Comparison of ENCODE assay signal across 12 mouse cellular contexts in genomic region chr13:20127553-20127952, GRCm38 (mm10). TPM values are rescaled to one million over a fixed set of nuclear protein-coding genes. Genes with fewer than 3 reads are reported as not detected.
DNase-seq lines count a peak whose midpoint lies in the region; ATAC-seq and TF ChIP-seq lines count a peak whose summit lies in the region.
"Had no signal": no experiment of that assay in that cellular context is flagged by ENCODE, and none has a peak within 500 bp of the region (broad histone marks: within the 10 kb centered on the region; RNA-seq: fewer than 3 reads in every experiment).

No protein-coding gene starts in this region.

- 15% methylated on average over 4 of the region's 4 CpGs for WGBS in spleen, adult 2 months

- H3K4me1 ChIP-seq in spleen, adult 2 months (ENCODE audit: control insufficient read depth, insufficient read depth, insufficient read length), result peaks cover 17% of the 10 kb centered on the region; the same call in 1 of the 2 replicates
- H3K4me1 ChIP-seq: embryonic facial prominence, embryonic 10.5 days had no signal

- peak; percentile 89 for ATAC-seq in granulocyte monocyte progenitor cell, adult 5-6 weeks (replicated peaks; ENCODE audit: poor library complexity, severe bottlenecking)
- ATAC-seq in monocyte, adult 5-6 weeks (replicated peaks; ENCODE audit: insufficient number of reproducible peaks, low FRiP score, low TSS enrichment, poor library complexity, severe bottlenecking), result peak; percentile 82
- no peak for ATAC-seq in activated CD4-positive, CD25-positive, alpha-beta regulatory T cell, adult 4 months

- peak; percentile 7 for DNase-seq in kidney, adult 8-10 months
- no peak for DNase-seq in kidney, adult 18-20 months
- DNase-seq in spleen, adult 2 months (ENCODE audit: low read depth in 1 of 2, low spot score in 2 of 2), result peak in 1 of 2 experiments; percentile 37
- no peak for DNase-seq in spleen, postnatal 14 days (ENCODE audit: low spot score in 2 of 2)
- DNase-seq in adrenal gland, postnatal 36 days, result no peak
- DNase-seq: cerebellum, adult 9-11 months; lung, postnatal 4 days had no signal

- TF ChIP-seq POLR2A in spleen, adult 2 months (IDR thresholded peaks at IDR 0.05; ENCODE audit: low read depth, low read length), result no peak

- H3K27ac ChIP-seq in spleen, adult 2 months (ENCODE audit: insufficient read depth, low read length), result peak overlapping the region; percentile 34; the same call in 1 of the 2 replicates
- H3K27ac ChIP-seq: embryonic facial prominence, embryonic 10.5 days; hindbrain, embryonic 10.5 days had no signal

- no peaks in the 10 kb centered on the region for H3K36me3 ChIP-seq in spleen, adult 2 months (ENCODE audit: control insufficient read depth, insufficient read depth, low read length)
- H3K36me3 ChIP-seq: embryonic facial prominence, embryonic 10.5 days; hindbrain, embryonic 10.5 days had no signal

- no peak for TF ChIP-seq CTCF in spleen, adult 2 months (IDR thresholded peaks at IDR 0.05; ENCODE audit: extremely low read depth, insufficient read depth, insufficient read length, insufficient replicate concordance)

- H3K27me3 ChIP-seq in spleen, adult 2 months (ENCODE audit: control insufficient read depth, insufficient read depth, low read length), result no peaks in the 10 kb centered on the region

- H3K4me3 ChIP-seq in spleen, adult 2 months (ENCODE audit: extremely low read depth, insufficient read depth, insufficient read length), result no peak overlapping the region
- H3K4me3 ChIP-seq: embryonic facial prominence, embryonic 10.5 days; hindbrain, embryonic 10.5 days had no signal

RNA-seq across cellular contexts. Expression of gene Elmo1, which starts 37.2 kb away (rescaled TPM):
- polyA plus RNA-seq in spleen, adult 2 months (2012; rRNA removed), result 33.3 and 36.2 TPM in 2 replicates
- total RNA-seq in granulocyte monocyte progenitor cell, adult 5-6 weeks (2014; fragmentation: Nextera tagmentation), result 98.4 and 131 TPM in 2 replicates
- 62.1 and 64.0 TPM in 2 replicates for total RNA-seq in granulocyte monocyte progenitor cell, adult 5-6 weeks (2017)
- 61.8 to 124 TPM (median 71.9 TPM) in 3 replicates for total RNA-seq in monocyte, adult 5-6 weeks (2017)
- 100 to 1,000 TPM in 1 of 2 experiments, 10 to 100 TPM in 1; 81.7 to 103 TPM for polyA plus RNA-seq in activated CD4-positive, CD25-positive, alpha-beta regulatory T cell, adult 4 months (2017; shearing (Covaris generic))
- 10 to 100 TPM; 13.0 to 16.5 TPM for total RNA-seq in adrenal gland, postnatal 36 days (2021)

Comparison
In these comparisons a context has a peak if more than half of its experiments do, and no peak if none do; other contexts are left out.
1. DNase-seq: peak in kidney, adult 8-10 months (2 of 2); none in kidney, adult 18-20 months (single experiment), spleen, postnatal 14 days (0 of 2) and adrenal gland, postnatal 36 days (0 of 2).